Mouse (Mus musculus): Measurements from ENCODE around the gene Gtf2h2.
"Not testable (repeated sequence)": the region's sequence is repeated elsewhere in the genome, so short reads cannot be mapped to it uniquely, and the experiment has no call there.

The Gtf2h2 gene

GRCm38 (mm10) chr13:100492061-100492787, at the start of gene Gtf2h2:
Gene Gtf2h2 (minus strand): TSS chr13:100492579.
- DNase-seq, result peak; percentile 74 to 91

GRCm38 (mm10) chr13:100536149-100536548, 43.8 kb upstream of the Gtf2h2 start:
- no peak for DNase-seq

GRCm38 (mm10) chr13:100532788-100533365, 40.5 kb upstream of the Gtf2h2 start:
- DNase-seq, result no peak

GRCm38 (mm10) chr13:100526649-100527038, 34.3 kb upstream of the Gtf2h2 start:
- DNase-seq, result no peak

GRCm38 (mm10) chr13:100525935-100526648, 33.7 kb upstream of the Gtf2h2 start:
- DNase-seq, result peak; percentile 52 to 62

- DNase-seq, result no peak
These were observed 32.5 kb upstream of the Gtf2h2 start for GRCm38 (mm10) chr13:100524896-100525295.

- DNase-seq, result no peak
These were observed 31.3 kb upstream of the Gtf2h2 start for GRCm38 (mm10) chr13:100523698-100524097.

GRCm38 (mm10) chr13:100521724-100522591, 29.6 kb upstream of the Gtf2h2 start:
- DNase-seq, result no peak

- DNase-seq, result no peak
These were observed 26.8 kb upstream of the Gtf2h2 start for GRCm38 (mm10) chr13:100519162-100519561.

- DNase-seq, result no peak
These were observed 25.8 kb upstream of the Gtf2h2 start for GRCm38 (mm10) chr13:100518191-100518590.

GRCm38 (mm10) chr13:100517652-100518153, 25.3 kb upstream of the Gtf2h2 start:
- DNase-seq, result no peak

GRCm38 (mm10) chr13:100516213-100517105, 24.1 kb upstream of the Gtf2h2 start:
- peak in 1 of 2 experiments; percentile 25 for DNase-seq

GRCm38 (mm10) chr13:100512792-100513191, 20.4 kb upstream of the Gtf2h2 start:
- no peak for DNase-seq

GRCm38 (mm10) chr13:100511860-100512364, 19.5 kb upstream of the Gtf2h2 start:
- DNase-seq, result no peak

- DNase-seq, result no peak
These were observed 18.9 kb upstream of the Gtf2h2 start for GRCm38 (mm10) chr13:100511146-100511859.

- DNase-seq, result not testable (repeated sequence)
These were observed 7.2 kb upstream of the Gtf2h2 start for GRCm38 (mm10) chr13:100499625-100500024.

- DNase-seq, result no peak
These were observed 3.0 kb upstream of the Gtf2h2 start for GRCm38 (mm10) chr13:100495337-100495736.

GRCm38 (mm10) chr13:100494370-100494769, 2.0 kb upstream of the Gtf2h2 start:
- DNase-seq, result not testable (repeated sequence)

- no peak for DNase-seq
These were observed 934 bp upstream of the Gtf2h2 start for GRCm38 (mm10) chr13:100493313-100493712.

GRCm38 (mm10) chr13:100491623-100492022, 756 bp downstream of the Gtf2h2 start:
- no peak for DNase-seq

- no peak for DNase-seq
These were observed 2.0 kb downstream of the Gtf2h2 start for GRCm38 (mm10) chr13:100490424-100490823.
